Mouse (Mus musculus): ENCODE data around the gene Fkbp9.

Gene Fkbp9

GRCm38 (mm10) chr6:56831697-56832406 lies at the start of gene Fkbp9:
Gene Fkbp9, plus strand, starts transcription at chr6:56832059.
- peak; percentile 90 to 94 for DNase-seq

GRCm38 (mm10) chr6:56783561-56784272 lies 48.1 kb upstream of the Fkbp9 start:
- DNase-seq = no peak

GRCm38 (mm10) chr6:56785068-56785467 lies 46.8 kb upstream of the Fkbp9 start:
- no peak for DNase-seq

- no peak for DNase-seq
These were observed 44.2 kb upstream of the Fkbp9 start for GRCm38 (mm10) chr6:56787668-56788067.

GRCm38 (mm10) chr6:56789336-56789735 lies 42.5 kb upstream of the Fkbp9 start:
- no peak for DNase-seq

- DNase-seq = no peak
These were observed 37.0 kb upstream of the Fkbp9 start for GRCm38 (mm10) chr6:56794834-56795233.

- no peak for DNase-seq
These were observed 35.6 kb upstream of the Fkbp9 start for GRCm38 (mm10) chr6:56796232-56796631.

GRCm38 (mm10) chr6:56796668-56797141 lies 35.2 kb upstream of the Fkbp9 start:
- DNase-seq = peak; percentile 55

GRCm38 (mm10) chr6:56797311-56798151 lies 34.3 kb upstream of the Fkbp9 start, which contains the start of gene Kbtbd2:
Gene Kbtbd2, minus strand, starts transcription at chr6:56797813.
- peak; percentile 96 to 98 for DNase-seq

- DNase-seq = no peak
These were observed 33.8 kb upstream of the Fkbp9 start for GRCm38 (mm10) chr6:56798152-56798465.

GRCm38 (mm10) chr6:56805026-56805425 lies 26.8 kb upstream of the Fkbp9 start:
- no peak for DNase-seq

- no peak for DNase-seq
These were observed 25.7 kb upstream of the Fkbp9 start for GRCm38 (mm10) chr6:56806195-56806594.

- DNase-seq = peak in 1 of 2 experiments; percentile 52
These were observed 23.2 kb upstream of the Fkbp9 start for GRCm38 (mm10) chr6:56808656-56809055.

- DNase-seq = peak; percentile 6 to 32
These were observed 18.5 kb upstream of the Fkbp9 start for GRCm38 (mm10) chr6:56813332-56813731.

- peak; percentile 54 to 74 for DNase-seq
These were observed 13.3 kb upstream of the Fkbp9 start for GRCm38 (mm10) chr6:56818436-56819123.

GRCm38 (mm10) chr6:56819124-56819487 lies 12.8 kb upstream of the Fkbp9 start:
- no peak for DNase-seq

- DNase-seq = no peak
These were observed 6.2 kb upstream of the Fkbp9 start for GRCm38 (mm10) chr6:56825657-56826056.

GRCm38 (mm10) chr6:56832407-56832796 lies 543 bp downstream of the Fkbp9 start:
- DNase-seq = peak in 1 of 2 experiments; percentile 13

- DNase-seq = no peak
These were observed 971 bp downstream of the Fkbp9 start for GRCm38 (mm10) chr6:56832830-56833229.

- DNase-seq = no peak
These were observed 2.9 kb downstream of the Fkbp9 start for GRCm38 (mm10) chr6:56834769-56835168.

- DNase-seq = no peak
These were observed 3.7 kb downstream of the Fkbp9 start for GRCm38 (mm10) chr6:56835532-56835931.

GRCm38 (mm10) chr6:56837166-56837565 lies 5.3 kb downstream of the Fkbp9 start:
- no peak for DNase-seq

GRCm38 (mm10) chr6:56837621-56838020 lies 5.8 kb downstream of the Fkbp9 start:
- DNase-seq = no peak

Data from lung, postnatal 4 days (tissue).